Mouse (Mus musculus) C2C12 (cell line): ENCODE results near the gene Smg9. TPM values are rescaled to one million over a fixed set of nuclear protein-coding genes. Genes with fewer than 3 reads are reported as not detected.

ENCODE experiments used
- H3K27me3 ChIP-seq: one replicate; pipeline ENCODE4 v1.6.1; 2011; ENCODE audit not compliant: control insufficient read depth, insufficient read depth, insufficient read length
- H3K36me3 ChIP-seq: one replicate; pipeline ENCODE4 v1.6.1; 2011; ENCODE audit not compliant: control insufficient read depth, insufficient read depth
- H3K4me3 ChIP-seq: one replicate; pipeline ENCODE4 v1.5.1; 2011; ENCODE audit warnings: mild to moderate bottlenecking, control low read depth; ENCODE audit not compliant: poor library complexity, insufficient read depth, severe bottlenecking
- H3K79me2 ChIP-seq: one replicate; pipeline ENCODE4 v1.6.1; 2011; ENCODE audit not compliant: control insufficient read depth, insufficient read depth
- H3K79me3 ChIP-seq: one replicate; pipeline ENCODE4 v1.6.1; 2011; ENCODE audit warnings: low read depth, control low read depth
- H3ac ChIP-seq: one replicate; pipeline ENCODE3; 2011; ENCODE audit warnings: low read depth; ENCODE audit not compliant: control insufficient read depth, insufficient read length
- CEBPB ChIP-seq: IDR thresholded peaks from one replicate; pipeline ENCODE4 v1.6.1; 2011; ENCODE audit warnings: low read depth, mild to moderate bottlenecking, control low read depth, moderate library complexity
- CTCF ChIP-seq: IDR thresholded peaks from one replicate; pipeline ENCODE4 v1.5.1; 2011; ENCODE audit not compliant: control insufficient read depth, insufficient read depth, insufficient read length
- FOSL1 ChIP-seq: IDR thresholded peaks from one replicate; pipeline ENCODE4 v1.8.0; 2011; ENCODE audit warnings: mild to moderate bottlenecking, low read length; ENCODE audit not compliant: poor library complexity, insufficient read depth, severe bottlenecking
- MAX ChIP-seq: IDR thresholded peaks from one replicate; pipeline ENCODE4 v1.6.1; 2011; ENCODE audit warnings: mild to moderate bottlenecking, control low read depth
- MYOD1 ChIP-seq: IDR thresholded peaks from one replicate; pipeline ENCODE4 v1.6.1; 2011; ENCODE audit warnings: low read depth; ENCODE audit not compliant: control insufficient read depth, insufficient read length
- MYOG ChIP-seq: IDR thresholded peaks from one replicate; pipeline ENCODE4 v1.6.1; 2011; ENCODE audit not compliant: control insufficient read depth, insufficient read length; ENCODE audit errors: extremely low read depth
- USF1 ChIP-seq: IDR thresholded peaks from one replicate; pipeline ENCODE4 v1.6.1; 2011; ENCODE audit warnings: low read depth, mild to moderate bottlenecking, control low read depth, moderate library complexity
- polyA plus RNA-seq: library from polyadenylated mRNA; unstranded; fragments of >200 nt; fragmentation: generic; extraction: Trizol; gene quantifications from one replicate; pipeline ENCODE4 v1.2.1, GENCODE M21; 2012; ENCODE audit warnings: missing spikeins

The Smg9 gene
- polyA plus RNA-seq, 1 experiment, result 21.8 TPM

DNA sequence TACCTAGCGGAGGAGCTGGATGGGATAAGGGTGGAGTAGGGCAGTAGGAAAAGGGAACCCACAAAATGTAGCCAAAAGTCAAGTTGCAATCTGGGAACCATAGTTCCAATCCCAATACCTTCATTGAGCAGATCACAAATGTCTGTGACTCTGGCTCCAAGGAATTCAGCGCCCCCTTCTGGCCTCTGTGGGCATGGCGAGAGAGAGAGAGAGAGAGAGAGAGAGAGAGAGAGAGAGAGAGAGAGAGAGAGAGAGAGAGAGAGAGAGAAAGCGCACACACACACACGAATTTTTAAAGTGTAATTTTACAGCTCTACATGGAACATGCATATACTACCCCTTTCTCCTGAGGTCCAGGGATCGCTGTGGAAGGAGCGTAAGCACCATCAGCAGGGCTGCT is 36.2 kb upstream of the Smg9 start:
- TF ChIP-seq MYOG, result no peak
- TF ChIP-seq MYOD1, result no peak
- no peak for TF ChIP-seq MAX
- TF ChIP-seq CTCF, result no peak
- TF ChIP-seq FOSL1, result no peak
- TF ChIP-seq CEBPB, result no peak
- no peak for TF ChIP-seq USF1
- H3K36me3 ChIP-seq, result no peaks in the 10 kb centered on the region
- H3K79me2 ChIP-seq, result no peaks in the 10 kb centered on the region
- no peak overlapping the region for H3K4me3 ChIP-seq
- no peaks in the 10 kb centered on the region for H3K79me3 ChIP-seq
- H3K27me3 ChIP-seq, result no peaks in the 10 kb centered on the region
- H3ac ChIP-seq, result no peak overlapping the region

DNA sequence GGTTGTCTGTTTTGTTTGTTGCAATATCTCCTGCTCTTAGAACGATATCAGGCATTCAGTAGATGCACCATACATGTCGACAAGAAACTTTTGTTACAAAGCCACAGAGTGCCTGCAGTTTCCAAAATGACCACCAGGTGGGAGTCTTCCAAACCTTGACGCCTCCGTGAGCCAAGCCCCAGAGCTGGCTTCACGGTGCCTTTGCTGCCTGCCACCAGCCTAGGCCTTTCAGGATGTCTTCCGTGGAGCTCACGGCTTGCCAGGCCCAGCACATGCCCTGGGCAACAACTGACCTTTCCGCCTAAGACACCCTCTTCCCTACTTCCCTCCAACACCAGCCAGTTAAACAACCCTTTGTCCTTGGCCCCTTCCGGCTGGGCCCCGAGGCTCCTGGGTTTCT is 34.6 kb upstream of the Smg9 start:
- Histone ChIP-seq H3K36me3 (no peaks in the 10 kb centered on the region), H3K79me2 (no peaks in the 10 kb centered on the region), H3K27me3 (no peaks in the 10 kb centered on the region), H3ac (peak overlapping the region; percentile 77), H3K79me3 (no peaks in the 10 kb centered on the region), H3K4me3 (no peak overlapping the region)
- TF ChIP-seq CEBPB (no peak), MYOD1 (no peak), MAX (peak; percentile 69), CTCF (peak; percentile 35), FOSL1 (no peak), USF1 (no peak)

DNA sequence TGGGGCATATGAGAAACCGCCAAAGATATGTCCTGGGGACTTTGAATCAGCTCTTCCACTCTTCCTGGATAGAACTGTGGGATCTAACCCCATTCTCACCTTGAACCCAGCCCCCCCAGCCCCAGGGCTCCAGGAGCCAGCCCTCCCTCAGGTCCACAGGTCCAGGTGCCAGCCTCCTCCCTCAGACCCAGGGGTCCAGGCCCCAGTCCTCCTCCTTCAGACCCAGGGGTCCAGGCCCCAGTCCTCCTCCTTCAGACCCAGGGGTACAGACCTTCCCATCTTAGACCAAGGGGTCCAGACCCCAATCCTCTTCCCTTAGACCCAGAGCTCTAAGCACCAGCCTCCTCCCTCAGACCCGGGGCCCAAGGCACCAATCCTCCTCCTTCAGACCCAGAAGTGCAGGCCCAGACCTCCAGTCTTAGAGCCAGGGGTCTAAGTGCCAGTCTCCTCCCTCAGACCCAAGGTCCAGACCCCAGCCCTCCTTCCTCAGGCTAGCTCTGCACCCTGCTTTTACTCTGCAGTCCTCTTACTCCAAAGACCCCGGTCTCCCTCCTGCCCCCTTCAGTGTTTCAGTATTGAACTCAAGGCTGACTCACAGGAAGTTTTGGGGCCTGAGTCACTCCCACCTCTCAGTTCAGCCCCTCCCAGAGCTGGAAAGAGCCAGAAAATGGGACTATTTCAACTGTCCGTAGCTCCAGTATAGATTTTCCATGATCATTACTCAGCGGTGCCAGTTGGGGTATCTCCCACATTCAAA is 34.0 kb upstream of the Smg9 start:
- TF ChIP-seq MYOG (no peak), MYOD1 (no peak), CTCF (no peak), FOSL1 (peak; percentile 45), USF1 (no peak)
- H3K79me3 ChIP-seq, result no peaks in the 10 kb centered on the region
- H3K36me3 ChIP-seq, result no peaks in the 10 kb centered on the region
- H3K79me2 ChIP-seq, result peaks cover 4% of the 10 kb centered on the region
- H3K27me3 ChIP-seq, result no peaks in the 10 kb centered on the region
- H3ac ChIP-seq, result peak overlapping the region; percentile 13
- no peak overlapping the region for H3K4me3 ChIP-seq

DNA sequence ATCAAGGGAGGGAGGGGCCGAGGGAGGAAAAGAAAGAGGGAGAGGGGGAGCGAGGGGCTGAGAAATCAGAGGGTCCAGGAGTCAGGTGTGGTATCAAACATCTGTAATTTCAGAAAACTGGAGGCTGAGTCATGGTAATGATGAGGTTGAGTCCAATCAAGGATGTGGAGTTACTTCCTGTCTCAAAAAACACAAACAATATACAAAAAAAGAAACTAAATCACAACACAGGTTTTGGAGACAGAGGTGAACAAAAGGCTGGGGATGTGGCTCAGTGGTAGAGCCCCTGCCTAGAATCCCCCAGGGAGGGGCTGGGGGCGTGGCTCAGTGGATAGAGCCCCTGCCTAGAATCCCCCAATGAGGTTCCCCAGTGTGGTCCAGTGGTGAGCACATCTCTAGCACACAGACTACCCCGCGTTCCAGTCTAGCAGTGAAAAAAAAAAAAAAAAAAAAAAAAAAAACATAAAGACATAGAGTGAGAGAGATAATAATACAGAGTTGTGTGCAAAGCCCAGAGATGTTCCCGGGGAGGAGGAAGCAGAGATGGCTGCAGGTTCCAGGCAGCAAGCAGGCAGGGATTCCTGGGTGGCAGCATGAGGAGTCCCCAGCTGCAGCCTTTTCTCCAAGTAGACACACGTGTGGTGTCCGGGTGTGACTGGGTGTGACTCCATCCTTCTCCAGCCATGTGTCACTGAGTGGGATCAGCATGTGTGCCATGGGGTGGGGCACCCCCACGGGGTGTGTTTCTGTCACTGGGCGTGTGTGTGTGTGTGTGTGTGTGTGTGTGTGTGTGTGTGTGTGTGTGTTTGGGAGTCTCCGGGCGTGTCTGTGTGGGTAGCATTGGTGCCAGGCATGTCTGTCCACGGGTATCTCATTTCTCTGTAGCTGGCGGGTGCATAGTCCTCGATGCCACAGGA is 32.4 kb upstream of the Smg9 start:
- no peaks in the 10 kb centered on the region for H3K36me3 ChIP-seq
- H3K27me3 ChIP-seq, result no peaks in the 10 kb centered on the region
- H3ac ChIP-seq, result no peak overlapping the region
- TF ChIP-seq MYOG (no peak), FOSL1 (no peak), CEBPB (no peak), CTCF (no peak), USF1 (no peak), MYOD1 (no peak)
- peaks cover 19% of the 10 kb centered on the region for H3K79me2 ChIP-seq
- peaks cover 12% of the 10 kb centered on the region for H3K79me3 ChIP-seq
- H3K4me3 ChIP-seq, result no peak overlapping the region

DNA sequence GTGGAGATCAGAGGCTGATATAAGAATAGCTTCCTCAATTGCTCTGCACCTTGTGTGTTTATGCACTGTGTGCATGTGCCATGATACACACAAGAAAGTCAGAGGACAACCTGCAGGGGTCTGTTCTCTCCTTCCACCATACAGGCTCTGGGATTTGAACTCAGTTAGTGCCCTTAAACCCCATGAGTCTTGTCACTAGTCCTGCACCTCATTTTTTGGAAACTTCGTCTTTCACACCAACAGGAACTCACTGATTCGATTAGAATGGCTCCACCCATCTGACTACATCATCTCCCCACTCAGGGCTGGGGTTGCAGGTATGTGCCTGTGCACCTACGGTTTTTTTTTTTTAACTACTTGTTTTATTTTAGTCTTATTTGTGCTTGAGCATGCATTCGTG is 31.2 kb upstream of the Smg9 start:
- Histone ChIP-seq H3K79me3 (peaks cover 20% of the 10 kb centered on the region), H3K79me2 (peaks cover 32% of the 10 kb centered on the region), H3K4me3 (no peak overlapping the region), H3K36me3 (no peaks in the 10 kb centered on the region), H3K27me3 (no peaks in the 10 kb centered on the region), H3ac (no peak overlapping the region)
- TF ChIP-seq MYOG (no peak), CEBPB (no peak), FOSL1 (no peak), CTCF (no peak), MAX (no peak), USF1 (no peak), MYOD1 (no peak)

DNA sequence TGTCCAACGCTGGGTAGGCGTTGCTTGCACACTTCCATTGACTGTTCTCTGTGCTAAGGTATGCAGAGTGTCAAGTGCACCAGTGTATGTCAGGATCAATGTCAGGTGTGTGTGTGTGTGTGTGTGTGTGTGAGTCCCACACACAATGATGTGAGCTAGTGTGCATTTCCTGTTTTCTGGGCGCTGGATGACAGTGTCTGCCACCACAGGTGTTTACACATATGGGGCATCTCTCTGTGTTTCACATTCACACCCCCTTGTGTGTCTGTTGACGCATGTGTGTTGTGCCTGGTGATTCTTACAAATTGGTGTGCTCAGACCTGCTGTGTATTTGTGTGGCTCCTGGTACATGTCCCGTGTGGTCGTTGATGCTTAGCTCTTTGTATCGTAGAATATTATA is 30.5 kb upstream of the Smg9 start:
- Histone ChIP-seq H3K36me3 (no peaks in the 10 kb centered on the region), H3ac (no peak overlapping the region)
- no peak for TF ChIP-seq FOSL1

More for the DNA sequence above, 30.5 kb upstream of the Smg9 start:
- Histone ChIP-seq H3K79me2 (peaks cover 39% of the 10 kb centered on the region), H3K4me3 (no peak overlapping the region), H3K79me3 (peaks cover 26% of the 10 kb centered on the region), H3K27me3 (no peaks in the 10 kb centered on the region)
